Mouse (Mus musculus) limb, embryonic 14.5 days (tissue): Measurements from ENCODE around the gene Kif12. TPM values are rescaled to one million over a fixed set of nuclear protein-coding genes. Genes with fewer than 3 reads are reported as not detected.

ENCODE experiments used
- ATAC-seq: fragments of 200-750 bp; cut with Nextera tagmentation; 2 replicates; pipeline ENCODE4 v1.8.0; 2017; ENCODE audit warnings: low read depth, moderate number of reproducible peaks, moderate TSS enrichment; ENCODE audit not compliant: low FRiP score
- DNase-seq: peaks from one replicate; pipeline ENCODE4 v3.0.0-alpha.2; 2015; ENCODE audit warnings: low spot score
- H3K27ac ChIP-seq: fragments of 300-500 bp; sonication (generic); replicated peaks from 2 replicates; pipeline ENCODE4 v1.5.1; 2014; ENCODE audit warnings: low read depth, mild to moderate bottlenecking, low read length, moderate library complexity, mixed read lengths
- H3K27me3 ChIP-seq: fragments of 300-500 bp; sonication (generic); 2 replicates; pipeline ENCODE4 v1.6.1; 2014; ENCODE audit warnings: low read length, mixed read lengths; ENCODE audit not compliant: control insufficient read depth, insufficient read depth
- H3K36me3 ChIP-seq: fragments of 300-500 bp; sonication (generic); 2 replicates; pipeline ENCODE4 v1.6.1; 2014; ENCODE audit warnings: mild to moderate bottlenecking, low read length, moderate library complexity, mixed read lengths; ENCODE audit not compliant: control insufficient read depth, insufficient read depth
- H3K4me1 ChIP-seq: fragments of 300-500 bp; sonication (generic); 2 replicates; pipeline ENCODE4 v1.6.1; 2014; ENCODE audit warnings: antibody characterized with exemption, low read length, mixed read lengths; ENCODE audit not compliant: control insufficient read depth, insufficient read depth
- H3K4me2 ChIP-seq: fragments of 300-500 bp; sonication (generic); replicated peaks from 2 replicates; pipeline ENCODE4 v1.6.1; 2014; ENCODE audit warnings: low read depth, mild to moderate bottlenecking, low read length, moderate library complexity; ENCODE audit not compliant: severe bottlenecking
- H3K4me3 ChIP-seq: fragments of 300-500 bp; sonication (generic); replicated peaks from 2 replicates; pipeline ENCODE4 v1.5.1; 2014; ENCODE audit warnings: low read length
- H3K9ac ChIP-seq: fragments of 300-500 bp; sonication (generic); 2 replicates; pipeline ENCODE4 v1.6.1; 2014; ENCODE audit warnings: mild to moderate bottlenecking, low read depth, low read length, moderate library complexity; ENCODE audit not compliant: severe bottlenecking
- H3K9me3 ChIP-seq: fragments of 300-500 bp; sonication (generic); 2 replicates; pipeline ENCODE4 v1.6.1; 2016; ENCODE audit warnings: low read length; ENCODE audit not compliant: control insufficient read depth
- POLR2A ChIP-seq: fragments of 200-500 bp; IDR thresholded peaks from 2 replicates; pipeline ENCODE4 v1.8.0; 2012; ENCODE audit warnings: inconsistent platforms, mild to moderate bottlenecking, moderate library complexity, borderline replicate concordance; ENCODE audit not compliant: insufficient read depth, insufficient read length; ENCODE audit errors: extremely low read depth
- WGBS: fragments of 180-500 bp; shearing (Covaris S2); extraction: QIAGEN DNeasy Blood & Tissue Kit; methylation state at CpG from one replicate; pipeline ENCODE4 v1.1.7; 2014; 5-methylcytosine and 5-hydroxymethylcytosine counted together
- polyA plus RNA-seq, 2 experiments: library from polyadenylated mRNA; depleted of rRNA in 1 of 2; stranded (reverse) in 1 of 2; unstranded in 1 of 2; fragments of >200 nt; fragmentation: Nextera tagmentation in 1 of 2; extraction: Ambion mirVana in 1 of 2; gene quantifications; 2 replicates each; pipeline versions ENCODE4 v1.2.1 to v1.2.3; 2012 to 2014

Kif12 gene
- polyA plus RNA-seq, 2 experiments: 0.14 to 1.3 TPM

DNA sequence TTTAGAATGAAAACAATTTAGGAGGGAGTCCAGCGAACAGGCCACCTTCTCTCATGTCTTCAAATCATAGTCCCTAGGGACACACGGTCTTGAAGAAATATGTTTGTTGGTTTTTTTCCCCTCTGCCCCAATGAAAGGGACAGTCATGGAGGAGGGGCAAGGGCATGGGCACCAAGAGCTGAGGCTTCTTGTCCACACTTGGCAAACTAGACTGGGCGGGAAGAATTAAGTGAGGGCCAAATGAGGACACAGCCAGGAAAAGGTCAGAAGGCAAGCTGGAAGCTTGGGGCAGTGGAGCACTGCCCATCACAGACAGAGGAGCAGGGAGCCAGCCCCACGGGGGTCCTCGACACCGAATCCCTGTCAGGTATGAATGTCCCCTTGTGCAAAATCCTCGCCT lies 31.9 kb upstream of the Kif12 start:
- Histone ChIP-seq H3K36me3 (no peaks in the 10 kb centered on the region), H3K9me3 (no peaks in the 10 kb centered on the region), H3K4me1 (0 out of 2 replicates have a peak, but pooled peaks cover 7% of the 10 kb centered on the region), H3K9ac (no peak overlapping the region), H3K4me3 (no peak overlapping the region), H3K27ac (no peak overlapping the region), H3K4me2 (no peak overlapping the region), H3K27me3 (no peaks in the 10 kb centered on the region)
- ATAC-seq (no peak), DNase-seq (no peak)
- WGBS: 85% methylated on average over 7 of the region's 7 CpGs
- TF ChIP-seq POLR2A: no peak

DNA sequence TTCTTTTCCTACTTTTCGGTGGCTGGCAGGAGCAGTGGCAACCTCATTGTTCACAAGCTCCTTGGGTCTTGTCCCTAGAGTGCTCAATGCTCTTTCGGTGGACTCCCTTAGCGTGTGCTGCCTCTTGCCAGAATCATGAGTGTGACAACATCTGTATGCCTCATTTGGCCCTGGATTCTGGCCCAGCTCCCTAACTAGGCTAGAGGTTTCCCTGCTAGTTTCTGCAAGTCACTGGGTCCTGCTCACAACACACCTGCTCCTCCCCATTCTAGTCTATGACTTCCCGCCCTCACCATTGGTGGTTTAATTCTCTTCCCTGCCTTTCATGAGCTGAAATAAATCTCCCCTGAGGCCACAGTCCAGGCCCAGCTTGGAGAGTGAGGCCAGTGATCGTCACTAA lies 27.4 kb upstream of the Kif12 start:
- Histone ChIP-seq H3K4me3 (no peak overlapping the region), H3K9me3 (no peaks in the 10 kb centered on the region), H3K4me2 (no peak overlapping the region), H3K4me1 (0 out of 2 replicates have a peak, but pooled peaks cover 5% of the 10 kb centered on the region), H3K27me3 (no peaks in the 10 kb centered on the region), H3K27ac (no peak overlapping the region), H3K9ac (no peak overlapping the region), H3K36me3 (no peaks in the 10 kb centered on the region)
- ATAC-seq (no peak), DNase-seq (no peak)
- TF ChIP-seq POLR2A: no peak
- WGBS: 80% methylated on average over 5 of the region's 5 CpGs

DNA sequence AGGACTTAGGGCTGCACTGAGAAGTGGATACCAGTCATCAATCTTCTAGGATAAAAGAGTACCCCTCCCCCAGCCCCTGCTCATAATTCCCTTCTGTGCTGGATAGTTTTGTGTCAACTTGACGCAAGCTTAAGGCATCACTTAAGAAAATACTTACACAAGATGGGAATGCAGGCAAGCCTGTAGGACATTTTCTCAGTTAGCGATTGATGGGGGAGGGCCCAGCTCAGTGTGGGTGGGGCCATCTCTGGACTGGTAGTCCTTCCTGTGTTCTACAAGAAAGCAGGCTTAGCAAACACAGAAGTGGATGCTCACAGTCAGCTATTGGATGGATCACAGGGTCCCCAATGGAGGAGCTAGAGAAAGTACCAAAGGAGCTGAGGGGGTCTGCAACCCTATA lies 22.4 kb upstream of the Kif12 start:
- DNase-seq (no peak), ATAC-seq (no peak)
- Histone ChIP-seq H3K36me3 (no peaks in the 10 kb centered on the region), H3K9ac (no peak overlapping the region), H3K4me3 (no peak overlapping the region), H3K27me3 (no peaks in the 10 kb centered on the region), H3K27ac (no peak overlapping the region), H3K9me3 (no peaks in the 10 kb centered on the region), H3K4me2 (no peak overlapping the region), H3K4me1 (peaks cover 8% of the 10 kb centered on the region; the same call in 1 of the 2 replicates)
- TF ChIP-seq POLR2A: no peak
- whole genome bisulfite sequencing: 76% methylated on average over 2 of the region's 2 CpGs

DNA sequence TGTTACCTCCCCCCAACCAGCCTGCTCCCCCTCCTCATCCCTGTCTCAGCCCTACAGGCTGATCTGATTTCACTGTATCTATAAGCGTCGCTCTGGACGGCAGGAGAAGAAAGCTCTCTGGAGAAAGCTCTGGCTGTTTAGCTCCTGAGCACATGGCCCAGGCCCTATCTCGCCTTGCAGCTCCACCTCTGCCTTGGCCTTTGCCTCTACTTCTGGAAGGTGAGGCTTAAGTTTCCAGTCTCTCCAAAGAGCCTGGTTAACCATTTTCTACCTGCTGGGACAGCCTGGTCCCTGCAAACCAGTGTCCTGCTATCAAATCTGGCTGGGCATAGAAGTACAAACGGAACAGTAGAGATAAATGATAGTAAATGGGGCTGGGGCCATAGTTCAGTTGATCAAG lies 19.7 kb upstream of the Kif12 start:
- ATAC-seq: no peak
- H3K4me1 ChIP-seq: peaks cover 24% of the 10 kb centered on the region
- no peak overlapping the region for H3K4me2 ChIP-seq
- TF ChIP-seq POLR2A: no peak
- H3K4me3 ChIP-seq: no peak overlapping the region
- DNase-seq: no peak
- 48% methylated on average over 5 of the region's 5 CpGs for WGBS
- H3K27me3 ChIP-seq: no peaks in the 10 kb centered on the region
- 0 out of 2 replicates have a peak overlapping the region, but pooled peaks have one; percentile 33 for H3K27ac ChIP-seq
- no peak overlapping the region for H3K9ac ChIP-seq
- H3K36me3 ChIP-seq: no peaks in the 10 kb centered on the region
- H3K9me3 ChIP-seq: no peaks in the 10 kb centered on the region

DNA sequence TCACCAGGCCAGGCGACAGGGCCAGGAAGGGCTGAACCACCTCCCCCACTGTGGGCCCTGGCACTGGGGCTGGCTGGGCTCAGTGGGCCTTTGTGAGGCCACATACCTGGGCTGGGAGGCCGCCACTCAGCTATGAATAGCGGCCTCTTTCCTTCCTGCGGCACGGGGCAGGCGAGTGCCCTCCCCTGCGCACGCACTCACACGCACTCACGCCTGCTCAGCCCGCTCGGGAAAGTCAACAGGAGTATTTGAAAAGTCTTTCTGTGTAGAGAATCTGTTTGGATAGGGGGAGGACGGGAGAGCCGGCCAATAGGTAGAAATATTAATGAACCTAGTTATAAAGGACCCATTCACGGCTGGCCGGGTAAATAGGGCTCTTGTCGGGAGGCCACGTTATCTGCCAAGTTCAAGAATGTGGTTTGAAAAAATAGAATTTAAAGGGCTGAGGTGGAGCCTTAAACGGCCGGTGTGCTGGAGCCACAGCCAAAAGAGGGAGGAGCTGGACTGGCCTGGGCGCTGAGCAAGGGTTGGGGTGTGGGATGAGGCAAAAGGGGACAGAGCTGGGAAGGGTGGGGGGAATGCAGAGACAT lies 14.4 kb upstream of the Kif12 start:
- DNase-seq: peak; percentile 45
- TF ChIP-seq POLR2A: no peak
- Histone ChIP-seq H3K4me2 (no peak overlapping the region), H3K27ac (peak overlapping the region; percentile 72), H3K4me3 (no peak overlapping the region), H3K4me1 (peaks cover 33% of the 10 kb centered on the region), H3K9ac (no peak overlapping the region), H3K27me3 (no peaks in the 10 kb centered on the region), H3K9me3 (no peaks in the 10 kb centered on the region), H3K36me3 (no peaks in the 10 kb centered on the region)
- peak; percentile 76 for ATAC-seq
- whole genome bisulfite sequencing: 52% methylated on average over 19 of the region's 21 CpGs
